Mouse (Mus musculus): Measurements from ENCODE around the gene Zfp12. TPM values are rescaled to one million over a fixed set of nuclear protein-coding genes. Genes with fewer than 3 reads are reported as not detected.

The Zfp12 gene
- total and polyA plus RNA-seq, 3 experiments, result 12.8 to 18.8 (median 13.1) TPM

GRCm38 (mm10) chr5:143244926-143245325 lies 10.0 kb downstream of the Zfp12 start:
- H3K79me2 ChIP-seq (replicated peaks; ENCODE audit: control insufficient read depth, extremely low read depth, insufficient read depth, poor library complexity, severe bottlenecking), result no peaks in the 10 kb centered on the region
- TF ChIP-seq USF1 (IDR thresholded peaks at IDR 0.05; ENCODE audit: low read depth, low read length) (no peak), PAX5 (IDR thresholded peaks at IDR 0.05; ENCODE audit: low read length) (no peak), ELF1 (IDR thresholded peaks at IDR 0.05; ENCODE audit: low read depth, low read length) (no peak), HCFC1 (IDR thresholded peaks at IDR 0.05; ENCODE audit: low read depth, low read length) (no peak), RCOR1 (conservative IDR thresholded peaks at IDR 0.05; ENCODE audit: low read depth, low read length) (no peak), MAFK (IDR thresholded peaks at IDR 0.05; ENCODE audit: insufficient replicate concordance, low read length) (no peak), ZC3H11A (IDR thresholded peaks at IDR 0.05; ENCODE audit: low read depth, low read length) (no peak), CHD1 (IDR thresholded peaks at IDR 0.05; ENCODE audit: low read depth, low read length) (no peak), TCF12 (IDR thresholded peaks at IDR 0.05; ENCODE audit: low read depth, low read length) (no peak), IRF4 (IDR thresholded peaks at IDR 0.05; ENCODE audit: low read depth, low read length) (no peak)
- peaks cover 0 to 3% of the 10 kb centered on the region in 2 experiments; a peak in 1 of 4 replicates for H3K4me1 ChIP-seq (ENCODE audit: control insufficient read depth in 1 of 2, insufficient read depth in 2 of 2)
- H3K27ac ChIP-seq (ENCODE audit: insufficient read depth, low read depth), result no peak overlapping the region
- no peaks in the 10 kb centered on the region for H3K27me3 ChIP-seq (replicated peaks)
- peaks cover 12% of the 10 kb centered on the region for H3K9me3 ChIP-seq (replicated peaks; ENCODE audit: low read length)
- no peak for DNase-seq (ENCODE audit: extremely low read depth)
- H3K36me3 ChIP-seq (replicated peaks in 1 of 2; ENCODE audit: control insufficient read depth in 1 of 2, insufficient read depth in 1 of 2, low read length in 1 of 2), result peaks cover 75 to 94% of the 10 kb centered on the region in 2 experiments
- in situ Hi-C loops (cut with MboI; ENCODE audit: low pct_ligation_motif_present, low pct_unique_long_range_greater_than_20kb, low sequenced_read_pairs), result no loop called here
- no peak overlapping the region for H3K4me3 ChIP-seq (replicated peaks in 1 of 3; ENCODE audit: low read depth in 2 of 3, low read length in 2 of 3, poor library complexity in 1 of 3)
- H3K4me2 ChIP-seq (ENCODE audit: insufficient read depth, low read depth, poor library complexity, severe bottlenecking), result no peak overlapping the region
- dilution Hi-C loops (cut with MboI; ENCODE audit: extremely low pct_ligation_motif_present, extremely low pct_unique_long_range_greater_than_20kb, low sequenced_read_pairs), result no loop called here
- no peak overlapping the region for H3K9ac ChIP-seq (ENCODE audit: insufficient read depth, low read depth)

GRCm38 (mm10) chr5:143252039-143252438 lies 17.1 kb downstream of the Zfp12 start:
- no peaks in the 10 kb centered on the region for H3K27me3 ChIP-seq (replicated peaks)
- H3K4me3 ChIP-seq (replicated peaks in 1 of 3; ENCODE audit: low read depth in 2 of 3, low read length in 2 of 3, poor library complexity in 1 of 3), result no peak overlapping the region
- H3K4me2 ChIP-seq (ENCODE audit: insufficient read depth, low read depth, poor library complexity, severe bottlenecking), result no peak overlapping the region
- no peak overlapping the region for H3K9ac ChIP-seq (ENCODE audit: insufficient read depth, low read depth)
- peaks cover 0 to 3% of the 10 kb centered on the region in 2 experiments; a peak in 1 of 4 replicates for H3K4me1 ChIP-seq (ENCODE audit: control insufficient read depth in 1 of 2, insufficient read depth in 2 of 2)
- no peak overlapping the region for H3K27ac ChIP-seq (ENCODE audit: insufficient read depth, low read depth)
- in situ Hi-C loops (cut with MboI; ENCODE audit: low pct_ligation_motif_present, low pct_unique_long_range_greater_than_20kb, low sequenced_read_pairs), result no loop called here
- TF ChIP-seq RCOR1 (conservative IDR thresholded peaks at IDR 0.05; ENCODE audit: low read depth, low read length), result no peak
- TF ChIP-seq ETS1 (conservative IDR thresholded peaks at IDR 0.05; ENCODE audit: low read depth, low read length), result no peak
- TF ChIP-seq CHD1 (IDR thresholded peaks at IDR 0.05; ENCODE audit: low read depth, low read length), result no peak
- no peak for TF ChIP-seq E2F4 (IDR thresholded peaks at IDR 0.05; ENCODE audit: insufficient replicate concordance, low read depth, low read length)
- no peak for TF ChIP-seq MAFK (IDR thresholded peaks at IDR 0.05; ENCODE audit: insufficient replicate concordance, low read length)
- TF ChIP-seq MXI1 (IDR thresholded peaks at IDR 0.05; ENCODE audit: low read depth, low read length), result no peak
- H3K36me3 ChIP-seq (replicated peaks in 1 of 2; ENCODE audit: control insufficient read depth in 1 of 2, insufficient read depth in 1 of 2, low read length in 1 of 2), result peaks cover 42 to 90% of the 10 kb centered on the region in 2 experiments
- no peak for DNase-seq (ENCODE audit: extremely low read depth)
- dilution Hi-C loops (cut with MboI; ENCODE audit: extremely low pct_ligation_motif_present, extremely low pct_unique_long_range_greater_than_20kb, low sequenced_read_pairs), result no loop called here
- peaks cover 35% of the 10 kb centered on the region for H3K9me3 ChIP-seq (replicated peaks; ENCODE audit: low read length)
- H3K79me2 ChIP-seq (replicated peaks; ENCODE audit: control insufficient read depth, extremely low read depth, insufficient read depth, poor library complexity, severe bottlenecking), result no peaks in the 10 kb centered on the region

- TF ChIP-seq NELFE (IDR thresholded peaks at IDR 0.05; ENCODE audit: low read depth, low read length) (no peak), EP300 (IDR thresholded peaks at IDR 0.05; ENCODE audit: low read length) (no peak), RCOR1 (conservative IDR thresholded peaks at IDR 0.05; ENCODE audit: low read depth, low read length) (no peak), MAX (IDR thresholded peaks at IDR 0.05; ENCODE audit: low read length) (no peak), MEF2A (IDR thresholded peaks at IDR 0.05; ENCODE audit: borderline replicate concordance, low read depth, low read length) (no peak), ETS1 (conservative IDR thresholded peaks at IDR 0.05; ENCODE audit: low read depth, low read length) (no peak), SMC3 (IDR thresholded peaks at IDR 0.05; ENCODE audit: low read depth, low read length) (no peak), JUN (IDR thresholded peaks at IDR 0.05; ENCODE audit: insufficient read depth, low read depth, low read length) (no peak), TBP (conservative IDR thresholded peaks at IDR 0.05; ENCODE audit: low read depth, low read length) (no peak), SIN3A (IDR thresholded peaks at IDR 0.05; ENCODE audit: low read length) (no peak), CHD1 (IDR thresholded peaks at IDR 0.05; ENCODE audit: low read depth, low read length) (no peak), KAT2A (IDR thresholded peaks at IDR 0.05; ENCODE audit: insufficient replicate concordance, low read length) (no peak), POLR2A (IDR thresholded peaks at IDR 0.05; ENCODE audit: low read depth, low read length) (no peak), MYC (IDR thresholded peaks at IDR 0.05; ENCODE audit: low read depth, low read length) (no peak), MXI1 (IDR thresholded peaks at IDR 0.05; ENCODE audit: low read depth, low read length) (no peak)
- no peak overlapping the region for H3K9ac ChIP-seq (ENCODE audit: insufficient read depth, low read depth)
- no peak overlapping the region for H3K27ac ChIP-seq (ENCODE audit: insufficient read depth, low read depth)
- dilution Hi-C loops (cut with MboI; ENCODE audit: extremely low pct_ligation_motif_present, extremely low pct_unique_long_range_greater_than_20kb, low sequenced_read_pairs) (no loop called here), in situ Hi-C loops (cut with MboI; ENCODE audit: low pct_ligation_motif_present, low pct_unique_long_range_greater_than_20kb, low sequenced_read_pairs) (no loop called here)
- H3K27me3 ChIP-seq (replicated peaks), result no peaks in the 10 kb centered on the region
- no peak overlapping the region for H3K4me2 ChIP-seq (ENCODE audit: insufficient read depth, low read depth, poor library complexity, severe bottlenecking)
- DNase-seq (ENCODE audit: extremely low read depth), result no peak
- peaks cover 35% of the 10 kb centered on the region for H3K9me3 ChIP-seq (replicated peaks; ENCODE audit: low read length)
- H3K4me3 ChIP-seq (replicated peaks in 1 of 3; ENCODE audit: low read depth in 2 of 3, low read length in 2 of 3, poor library complexity in 1 of 3), result no peak overlapping the region
- H3K4me1 ChIP-seq (ENCODE audit: control insufficient read depth in 1 of 2, insufficient read depth in 2 of 2), result peaks cover 0 to 3% of the 10 kb centered on the region in 2 experiments; a peak in 1 of 4 replicates
- H3K79me2 ChIP-seq (replicated peaks; ENCODE audit: control insufficient read depth, extremely low read depth, insufficient read depth, poor library complexity, severe bottlenecking), result no peaks in the 10 kb centered on the region
- H3K36me3 ChIP-seq (replicated peaks in 1 of 2; ENCODE audit: control insufficient read depth in 1 of 2, insufficient read depth in 1 of 2, low read length in 1 of 2), result peaks cover 36 to 85% of the 10 kb centered on the region in 2 experiments
Measured at GRCm38 (mm10) chr5:143252791-143253185, 17.8 kb downstream of the Zfp12 start.
